Mouse (Mus musculus) liver, adult 2 months (tissue): ENCODE measurements around the gene Bcl3. TPM values are rescaled to one million over a fixed set of nuclear protein-coding genes. Genes with fewer than 3 reads are reported as not detected.
A peak's percentile ranks its signal among the peaks of the same experiment; 100 is the strongest.

Source experiments
- DNase-seq: peaks from one replicate; pipeline ENCODE4 v3.0.0-alpha.2; 2011; ENCODE audit warnings: low read depth, low spot score; ENCODE audit errors: extremely low read depth
- H3K27ac ChIP-seq: fragments of 200-500 bp; replicated peaks from 2 replicates; pipeline ENCODE4 v1.5.1; 2012; ENCODE audit warnings: low read depth, mild to moderate bottlenecking, control low read depth, inconsistent platforms, low read length; ENCODE audit not compliant: insufficient read depth
- H3K27me3 ChIP-seq: fragments of 200-500 bp; 2 replicates; pipeline ENCODE4 v1.6.1; 2012; ENCODE audit warnings: mild to moderate bottlenecking, moderate library complexity, low read length, inconsistent platforms; ENCODE audit not compliant: control insufficient read depth, insufficient read depth
- H3K36me3 ChIP-seq: fragments of 200-500 bp; 2 replicates; pipeline ENCODE4 v1.6.1; 2012; ENCODE audit warnings: low read length, inconsistent platforms; ENCODE audit not compliant: control insufficient read depth, insufficient read depth
- H3K4me1 ChIP-seq: fragments of 200-500 bp; 2 replicates; pipeline ENCODE4 v1.6.1; 2011; ENCODE audit warnings: low read length; ENCODE audit not compliant: control insufficient read depth, insufficient read depth
- H3K4me3 ChIP-seq: fragments of 200-500 bp; 2 replicates; pipeline ENCODE4 v1.5.1; 2011; ENCODE audit warnings: low read depth, mild to moderate bottlenecking, control low read depth, low read length, moderate library complexity; ENCODE audit not compliant: insufficient read depth
- H3K79me2 ChIP-seq: fragments of 200-500 bp; 2 replicates; pipeline ENCODE4 v1.6.1; 2012; ENCODE audit warnings: inconsistent platforms, mild to moderate bottlenecking, low read length, moderate library complexity; ENCODE audit not compliant: control insufficient read depth, insufficient read depth
- H3K9ac ChIP-seq: fragments of 200-500 bp; 2 replicates; pipeline ENCODE4 v1.6.1; 2012; ENCODE audit warnings: low read depth, mild to moderate bottlenecking, control low read depth, inconsistent platforms, low read length
- CTCF ChIP-seq: fragments of 200-500 bp; IDR thresholded peaks from 2 replicates; pipeline ENCODE4 v1.5.1; 2011; ENCODE audit warnings: low read depth, low read length, control low read depth
- POLR2A ChIP-seq: fragments of 200-500 bp; IDR thresholded peaks from 2 replicates; pipeline ENCODE4 v1.6.1; 2011; ENCODE audit warnings: low read length, control low read depth; ENCODE audit not compliant: insufficient read depth; ENCODE audit errors: extremely low read depth
- WGBS: fragments of 180-500 bp; shearing (Covaris S2); methylation state at CpG from one replicate; pipeline ENCODE4 v1.1.7; 2018; 5-methylcytosine and 5-hydroxymethylcytosine counted together
- polyA plus RNA-seq: library from polyadenylated mRNA; depleted of rRNA; stranded (reverse); fragments of >200 nt; gene quantifications from 2 replicates; pipeline ENCODE4 v1.2.3, GENCODE M21; 2012
- total RNA-seq: library from RNA; depleted of rRNA; stranded (reverse); fragments of >200 nt; gene quantifications from 2 replicates; pipeline ENCODE4 v1.2.3, GENCODE M21; 2014

Gene Bcl3
- total and polyA plus RNA-seq, 2 experiments: 3.0 to 72.8 TPM

GRCm38 (mm10) chr7:19865246-19866036, 42.9 kb upstream of the Bcl3 start:
- peaks cover 27% of the 10 kb centered on the region for H3K4me1 ChIP-seq
- H3K27ac ChIP-seq: peak overlapping the region; percentile 98
- no peaks in the 10 kb centered on the region for H3K36me3 ChIP-seq
- H3K9ac ChIP-seq: no peak overlapping the region
- no peaks in the 10 kb centered on the region for H3K79me2 ChIP-seq
- no peaks in the 10 kb centered on the region for H3K27me3 ChIP-seq
- peak; percentile 87 for DNase-seq
- TF ChIP-seq POLR2A (no peak), CTCF (no peak)
- WGBS: 15% methylated on average over 8 of the region's 8 CpGs
- H3K4me3 ChIP-seq: no peak overlapping the region

DNA sequence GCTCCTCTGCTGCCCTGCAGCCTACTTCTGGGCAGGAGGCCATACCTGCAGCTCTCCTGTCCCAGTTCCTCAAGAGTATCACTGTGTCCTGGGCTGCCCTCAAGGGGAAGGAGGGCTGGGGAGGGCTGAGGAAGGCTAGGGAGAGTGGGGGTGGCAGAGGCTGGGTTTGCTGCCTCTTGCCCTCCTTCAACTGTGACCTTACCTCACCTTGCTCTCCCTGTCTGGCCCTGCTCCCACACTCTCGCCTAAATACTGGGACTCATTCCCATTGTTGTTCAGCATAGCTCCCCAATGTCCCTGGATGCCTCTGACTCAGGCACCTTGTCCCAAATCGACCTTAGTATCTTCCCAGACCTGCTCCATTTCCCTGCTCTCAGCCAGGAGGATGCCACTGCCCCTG, 41.7 kb upstream of the Bcl3 start:
- Histone ChIP-seq H3K9ac (peak overlapping the region; percentile 16; the same call in 1 of the 2 replicates), H3K27me3 (no peaks in the 10 kb centered on the region), H3K36me3 (no peaks in the 10 kb centered on the region), H3K4me3 (no peak overlapping the region), H3K4me1 (peaks cover 27% of the 10 kb centered on the region), H3K27ac (peak overlapping the region; percentile 98), H3K79me2 (no peaks in the 10 kb centered on the region)
- peak; percentile 88 for DNase-seq
- WGBS: 12% methylated on average over 2 of the region's 2 CpGs
- no peak for TF ChIP-seq POLR2A
- TF ChIP-seq CTCF: no peak

GRCm38 (mm10) chr7:19861199-19861598, 38.6 kb upstream of the Bcl3 start, which contains the start of gene Ceacam16:
Gene Ceacam16, minus strand, starts transcription at chr7:19861299.
- 76% methylated on average over 9 of the region's 9 CpGs for WGBS
- no peaks in the 10 kb centered on the region for H3K79me2 ChIP-seq
- H3K27me3 ChIP-seq: no peaks in the 10 kb centered on the region
- H3K36me3 ChIP-seq: no peaks in the 10 kb centered on the region
- H3K4me3 ChIP-seq: no peak within 1 kb of the TSS
- no peak for TF ChIP-seq CTCF
- TF ChIP-seq POLR2A: no peak
- DNase-seq: no peak
- H3K9ac ChIP-seq: no peak within 1 kb of the TSS
- peaks cover 19% of the 10 kb centered on the region for H3K4me1 ChIP-seq
- no peak within 1 kb of the TSS for H3K27ac ChIP-seq

- Histone ChIP-seq H3K36me3 (no peaks in the 10 kb centered on the region), H3K27ac (no peak overlapping the region), H3K79me2 (no peaks in the 10 kb centered on the region), H3K9ac (no peak overlapping the region), H3K27me3 (no peaks in the 10 kb centered on the region), H3K4me3 (no peak overlapping the region), H3K4me1 (peaks cover 7% of the 10 kb centered on the region)
- no peak for DNase-seq
- no peak for TF ChIP-seq CTCF
- no peak for TF ChIP-seq POLR2A
- 82% methylated on average over 10 of the region's 10 CpGs for WGBS
Observed at GRCm38 (mm10) chr7:19859740-19860139, 37.2 kb upstream of the Bcl3 start.

DNA sequence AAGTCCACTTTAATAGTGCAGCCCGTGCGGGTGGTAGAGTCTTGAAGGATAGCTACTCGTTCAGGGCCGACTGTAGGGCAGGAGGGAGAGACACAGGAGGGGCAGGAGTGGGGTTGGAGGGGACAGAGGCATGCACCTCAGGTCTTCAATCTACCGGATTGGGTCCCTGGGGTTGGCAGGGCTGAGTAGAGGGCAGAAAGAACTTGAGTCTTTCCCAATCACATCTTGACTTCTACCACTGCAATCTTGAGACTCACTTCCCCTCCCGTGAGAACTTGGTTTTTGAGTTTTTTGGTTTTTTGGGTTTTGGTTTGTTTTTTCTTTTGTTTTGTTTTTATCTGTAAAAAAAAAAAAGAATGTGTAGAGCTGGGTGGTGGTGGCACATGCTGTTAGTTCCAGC, 33.7 kb upstream of the Bcl3 start:
- no peak overlapping the region for H3K27ac ChIP-seq
- no peak overlapping the region for H3K4me3 ChIP-seq
- H3K4me1 ChIP-seq: no peaks in the 10 kb centered on the region
- H3K36me3 ChIP-seq: no peaks in the 10 kb centered on the region
- no peak for TF ChIP-seq CTCF
- TF ChIP-seq POLR2A: no peak
- H3K9ac ChIP-seq: no peak overlapping the region
- no peak for DNase-seq
- 86% methylated on average over 6 of the region's 6 CpGs for WGBS
- H3K27me3 ChIP-seq: peaks cover 3% of the 10 kb centered on the region; the same call in 1 of the 2 replicates
- H3K79me2 ChIP-seq: no peaks in the 10 kb centered on the region

GRCm38 (mm10) chr7:19855663-19856062, 33.1 kb upstream of the Bcl3 start:
- peaks cover 3% of the 10 kb centered on the region; the same call in 1 of the 2 replicates for H3K27me3 ChIP-seq
- 85% methylated on average over 5 of the region's 5 CpGs for WGBS
- no peak overlapping the region for H3K4me3 ChIP-seq
- no peak for DNase-seq
- no peaks in the 10 kb centered on the region for H3K4me1 ChIP-seq
- TF ChIP-seq POLR2A (no peak), CTCF (no peak)
- H3K9ac ChIP-seq: no peak overlapping the region
- H3K36me3 ChIP-seq: no peaks in the 10 kb centered on the region
- H3K79me2 ChIP-seq: no peaks in the 10 kb centered on the region
- H3K27ac ChIP-seq: no peak overlapping the region
